In the genomic region with DNA sequence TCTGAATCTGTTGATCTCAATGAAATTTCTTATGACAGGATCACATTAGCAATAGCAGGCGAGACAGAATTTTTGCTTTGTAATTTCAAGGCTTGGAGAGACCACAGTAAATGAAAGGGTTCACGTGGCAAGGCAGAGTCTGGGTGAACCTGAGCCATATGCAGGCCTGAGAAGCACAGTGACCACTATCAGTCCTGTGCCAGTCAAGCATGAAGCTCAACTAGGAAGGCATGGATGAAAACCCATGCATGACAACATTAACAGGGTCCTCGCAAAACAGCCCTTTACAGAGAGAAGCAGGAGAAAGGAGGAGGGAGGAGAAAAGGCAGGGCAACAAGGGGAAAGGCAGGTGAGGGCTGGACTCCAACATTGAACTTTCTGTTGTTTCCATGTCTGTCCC, we compare ENCODE assay signal across 13 mouse cellular contexts.
"Had no signal": no experiment of that assay in that cellular context is flagged by ENCODE, and none has a peak within 500 bp of the region (broad histone marks: within the 10 kb centered on the region; RNA-seq: fewer than 3 reads in every experiment).

No protein-coding gene starts in this region.

- H3K4me3 ChIP-seq: limb, embryonic 12.5 days; liver, embryonic 13.5 days; lung, embryonic 15.5 days; midbrain, embryonic 13.5 days; stomach, embryonic 15.5 days had no signal

- H3K27ac ChIP-seq: limb, embryonic 12.5 days; liver, embryonic 13.5 days; lung, embryonic 15.5 days; midbrain, embryonic 13.5 days; stomach, embryonic 15.5 days had no signal

- H3K27me3 ChIP-seq: limb, embryonic 12.5 days; liver, embryonic 13.5 days; lung, embryonic 15.5 days; midbrain, embryonic 13.5 days; stomach, embryonic 15.5 days had no signal

- H3K4me1 ChIP-seq: limb, embryonic 12.5 days; liver, embryonic 13.5 days; stomach, embryonic 15.5 days had no signal

- ATAC-seq: liver, postnatal 0 days; midbrain, embryonic 13.5 days had no signal

- H3K4me2 ChIP-seq: limb, embryonic 12.5 days; liver, embryonic 13.5 days; lung, embryonic 15.5 days; midbrain, embryonic 13.5 days; stomach, embryonic 15.5 days had no signal

- H3K9ac ChIP-seq: limb, embryonic 12.5 days; liver, embryonic 13.5 days; liver, postnatal 0 days; lung, embryonic 15.5 days; midbrain, embryonic 13.5 days; stomach, embryonic 15.5 days had no signal

- DNase-seq: kidney, postnatal 14 days; layer of hippocampus, adult 9-11 months; liver; liver, embryonic 13.5 days; liver, postnatal 0 days; lung, postnatal 36 days; right cerebral cortex, postnatal 14 days; thymus, adult 2 months; thymus, postnatal 25 days had no signal

- H3K36me3 ChIP-seq: limb, embryonic 12.5 days; liver, embryonic 13.5 days; lung, embryonic 15.5 days; midbrain, embryonic 13.5 days; stomach, embryonic 15.5 days had no signal

- H3K9me3 ChIP-seq: limb, embryonic 12.5 days; liver, embryonic 13.5 days; lung, embryonic 15.5 days; midbrain, embryonic 13.5 days; stomach, embryonic 15.5 days had no signal
